Mouse (Mus musculus) intestine, embryonic 16.5 days (tissue): ENCODE data around the gene Rad51b. TPM values are rescaled to one million over a fixed set of nuclear protein-coding genes. Genes with fewer than 3 reads are reported as not detected.

ENCODE experiments used
- ATAC-seq: fragments of 200-750 bp; cut with Nextera tagmentation; 2 replicates; pipeline ENCODE4 v1.8.0; 2017; ENCODE audit warnings: moderate TSS enrichment, moderate library complexity
- H3K27ac ChIP-seq: fragments of 300-500 bp; sonication (generic); 2 replicates; pipeline ENCODE4 v1.5.1; 2014; ENCODE audit warnings: mild to moderate bottlenecking, low read length
- H3K27me3 ChIP-seq: fragments of 300-500 bp; sonication (generic); replicated peaks from 2 replicates; pipeline ENCODE4 v1.6.1; 2014; ENCODE audit warnings: low read length, control low read depth, mixed read lengths; ENCODE audit not compliant: control insufficient read depth, insufficient read depth
- H3K36me3 ChIP-seq: fragments of 300-500 bp; sonication (generic); 2 replicates; pipeline ENCODE4 v1.6.1; 2014; ENCODE audit warnings: low read length, control low read depth; ENCODE audit not compliant: control insufficient read depth, insufficient read depth
- H3K4me1 ChIP-seq: fragments of 300-500 bp; sonication (generic); 2 replicates; pipeline ENCODE4 v1.6.1; 2014; ENCODE audit warnings: low read length, control low read depth, mixed read lengths; ENCODE audit not compliant: control insufficient read depth, insufficient read depth
- H3K4me2 ChIP-seq: fragments of 300-500 bp; sonication (generic); 2 replicates; pipeline ENCODE4 v1.6.1; 2014; ENCODE audit warnings: low read depth, low read length, control low read depth
- H3K4me3 ChIP-seq: fragments of 300-500 bp; sonication (generic); 2 replicates; pipeline ENCODE4 v1.5.1; 2014; ENCODE audit warnings: mild to moderate bottlenecking, low read length
- H3K9ac ChIP-seq: fragments of 300-500 bp; sonication (generic); 2 replicates; pipeline ENCODE4 v1.6.1; 2014; ENCODE audit warnings: low read depth, low read length
- H3K9me3 ChIP-seq: fragments of 300-500 bp; sonication (generic); 2 replicates; pipeline ENCODE4 v1.6.1; 2016; ENCODE audit warnings: low read length, control low read depth; ENCODE audit not compliant: control insufficient read depth
- WGBS: fragments of 180-500 bp; shearing (Covaris S2); extraction: QIAGEN DNeasy Blood & Tissue Kit; methylation state at CpG from one replicate; pipeline ENCODE4 v1.1.7; 2014; 5-methylcytosine and 5-hydroxymethylcytosine counted together
- polyA plus RNA-seq: library from polyadenylated mRNA; unstranded; fragments of >200 nt; fragmentation: Nextera tagmentation; extraction: Ambion mirVana; gene quantifications from 2 replicates; pipeline ENCODE4 v1.2.1, GENCODE M21; 2015

Gene Rad51b
- polyA plus RNA-seq, 1 experiment from 2014 or later, result 6.8 TPM

- Histone ChIP-seq H3K27me3 (no peaks in the 10 kb centered on the region), H3K9ac (no peak overlapping the region), H3K4me1 (peaks cover 4% of the 10 kb centered on the region), H3K4me3 (no peak overlapping the region), H3K4me2 (no peak overlapping the region), H3K9me3 (no peaks in the 10 kb centered on the region), H3K27ac (no peak overlapping the region), H3K36me3 (no peaks in the 10 kb centered on the region)
- ATAC-seq, result no peak; the same call in 1 of the 2 replicates
- 64% methylated on average over 1 of the region's 1 CpGs for WGBS
These were observed 201.2 kb downstream of the Rad51b start for GRCm38 (mm10) chr12:79498326-79498725.

- ATAC-seq, result no peak
- no peak overlapping the region for H3K4me2 ChIP-seq
- H3K9ac ChIP-seq, result no peak overlapping the region
- no peaks in the 10 kb centered on the region for H3K36me3 ChIP-seq
- 83% methylated on average over 5 of the region's 5 CpGs for WGBS
- no peak overlapping the region for H3K4me3 ChIP-seq
- H3K9me3 ChIP-seq, result no peaks in the 10 kb centered on the region
- H3K27me3 ChIP-seq, result no peaks in the 10 kb centered on the region
- peaks cover 13% of the 10 kb centered on the region for H3K4me1 ChIP-seq
- H3K27ac ChIP-seq, result no peak overlapping the region
These were observed 202.7 kb downstream of the Rad51b start for GRCm38 (mm10) chr12:79499809-79500208.

- ATAC-seq, result no peak
- Histone ChIP-seq H3K4me1 (peaks cover 23% of the 10 kb centered on the region), H3K4me3 (no peak overlapping the region), H3K36me3 (no peaks in the 10 kb centered on the region), H3K4me2 (no peak overlapping the region), H3K27ac (peak overlapping the region; percentile 42), H3K9me3 (no peaks in the 10 kb centered on the region), H3K27me3 (no peaks in the 10 kb centered on the region), H3K9ac (no peak overlapping the region)
- WGBS, result 53% methylated on average over 3 of the region's 3 CpGs
These were observed 204.8 kb downstream of the Rad51b start for GRCm38 (mm10) chr12:79501877-79502276.

GRCm38 (mm10) chr12:79502862-79503581 lies 205.9 kb downstream of the Rad51b start:
- Histone ChIP-seq H3K4me3 (no peak overlapping the region), H3K27me3 (no peaks in the 10 kb centered on the region), H3K9ac (no peak overlapping the region), H3K4me1 (peaks cover 28% of the 10 kb centered on the region), H3K4me2 (peak overlapping the region; percentile 3; the same call in 1 of the 2 replicates), H3K9me3 (no peaks in the 10 kb centered on the region), H3K36me3 (no peaks in the 10 kb centered on the region), H3K27ac (peak overlapping the region; percentile 96)
- WGBS, result 45% methylated on average over 11 of the region's 11 CpGs
- peak; percentile 73 for ATAC-seq

GRCm38 (mm10) chr12:79503582-79504515 lies 206.8 kb downstream of the Rad51b start:
- Histone ChIP-seq H3K27me3 (no peaks in the 10 kb centered on the region), H3K9ac (no peak overlapping the region), H3K9me3 (no peaks in the 10 kb centered on the region), H3K4me1 (peaks cover 28% of the 10 kb centered on the region), H3K27ac (peak overlapping the region; percentile 96), H3K4me3 (no peak overlapping the region), H3K36me3 (no peaks in the 10 kb centered on the region), H3K4me2 (peak overlapping the region; percentile 18; the same call in 1 of the 2 replicates)
- WGBS, result 51% methylated on average over 3 of the region's 3 CpGs
- ATAC-seq, result peak; percentile 89

GRCm38 (mm10) chr12:79504641-79505040 lies 207.6 kb downstream of the Rad51b start:
- ATAC-seq, result no peak
- Histone ChIP-seq H3K36me3 (no peaks in the 10 kb centered on the region), H3K9ac (no peak overlapping the region), H3K4me2 (no peak overlapping the region), H3K27ac (peak overlapping the region; percentile 96), H3K4me1 (peaks cover 28% of the 10 kb centered on the region), H3K9me3 (no peaks in the 10 kb centered on the region), H3K4me3 (no peak overlapping the region), H3K27me3 (no peaks in the 10 kb centered on the region)
- WGBS, result 86% methylated on average over 1 of the region's 1 CpGs

- H3K9me3 ChIP-seq, result no peaks in the 10 kb centered on the region
- no peak overlapping the region for H3K4me2 ChIP-seq
- no peak for ATAC-seq
- no peaks in the 10 kb centered on the region for H3K27me3 ChIP-seq
- H3K36me3 ChIP-seq, result no peaks in the 10 kb centered on the region
- WGBS, result 60% methylated on average over 4 of the region's 4 CpGs
- H3K9ac ChIP-seq, result peak overlapping the region; percentile 33; the same call in 1 of the 2 replicates
- peak overlapping the region; percentile 43 for H3K27ac ChIP-seq
- H3K4me1 ChIP-seq, result peaks cover 30% of the 10 kb centered on the region
- H3K4me3 ChIP-seq, result no peak overlapping the region
These were observed 209.3 kb downstream of the Rad51b start for GRCm38 (mm10) chr12:79506421-79506820.

GRCm38 (mm10) chr12:79507141-79507681 lies 210.1 kb downstream of the Rad51b start:
- no peak for ATAC-seq
- H3K4me2 ChIP-seq, result no peak overlapping the region
- 21% methylated on average over 8 of the region's 8 CpGs for WGBS

More at GRCm38 (mm10) chr12:79507141-79507681, 210.1 kb downstream of the Rad51b start:
- H3K27me3 ChIP-seq, result no peaks in the 10 kb centered on the region
- H3K27ac ChIP-seq, result peak overlapping the region; percentile 43
- no peaks in the 10 kb centered on the region for H3K9me3 ChIP-seq
- H3K36me3 ChIP-seq, result no peaks in the 10 kb centered on the region
- H3K4me3 ChIP-seq, result no peak overlapping the region
- H3K9ac ChIP-seq, result peak overlapping the region; percentile 33
- peaks cover 33% of the 10 kb centered on the region for H3K4me1 ChIP-seq
